Mouse (Mus musculus) kidney, postnatal 14 days (tissue): ENCODE measurements around the gene N4bp3.

Source experiments
- DNase-seq: peaks from one replicate; pipeline ENCODE4 v3.0.0; 2022; ENCODE audit warnings: mixed read lengths

Gene N4bp3

GRCm38 (mm10) chr11:51593849-51594248 is 56.8 kb downstream of the N4bp3 start:
- DNase-seq, result no peak

- no peak for DNase-seq
Observed at GRCm38 (mm10) chr11:51593368-51593767, 57.3 kb downstream of the N4bp3 start.
